Mouse (Mus musculus): ENCODE results near the gene Ilf3. TPM values are rescaled to one million over a fixed set of nuclear protein-coding genes. Genes with fewer than 3 reads are reported as not detected.

The Ilf3 gene
- polyA plus RNA-seq, 1 experiment, result 55.5 TPM

GRCm38 (mm10) chr9:21443853-21444252 is 76.2 kb downstream of the Ilf3 start:
- Histone ChIP-seq H3K36me3 (replicated peaks; ENCODE audit: low read length) (peaks cover 96% of the 10 kb centered on the region), H3K4me1 (peaks cover 90% of the 10 kb centered on the region), H3K4me3 (replicated peaks) (no peak overlapping the region), H3K27me3 (replicated peaks) (no peaks in the 10 kb centered on the region), H3K9me3 (no peaks in the 10 kb centered on the region)
- TF ChIP-seq GATA1 (IDR thresholded peaks at IDR 0.05; ENCODE audit: borderline replicate concordance, low read length) (no peak), FLI1 (IDR thresholded peaks at IDR 0.05; ENCODE audit: low read length) (no peak)

DNA sequence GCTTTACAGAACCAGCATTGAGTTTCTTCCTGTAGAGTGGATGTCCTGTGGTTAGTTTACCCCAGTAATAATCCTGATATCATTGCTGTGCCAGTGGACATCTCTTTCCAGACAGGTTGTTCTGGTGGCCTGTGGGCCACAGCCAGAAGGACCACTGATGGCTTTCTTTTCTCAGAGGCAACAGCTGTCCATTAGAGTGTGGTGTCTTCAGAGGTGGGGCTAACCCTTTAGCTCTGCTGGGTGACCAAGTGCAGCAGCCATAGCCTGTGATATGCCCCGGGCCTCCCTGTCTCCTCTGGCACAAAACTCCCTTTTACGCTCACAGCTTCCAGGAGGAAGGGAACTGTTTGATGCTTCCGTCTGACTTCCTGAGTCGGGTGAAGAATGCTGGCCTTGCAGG is 76.9 kb downstream of the Ilf3 start:
- Histone ChIP-seq H3K4me3 (replicated peaks) (no peak overlapping the region), H3K9me3 (no peaks in the 10 kb centered on the region), H3K27me3 (replicated peaks) (no peaks in the 10 kb centered on the region), H3K36me3 (replicated peaks; ENCODE audit: low read length) (peaks cover 96% of the 10 kb centered on the region), H3K4me1 (peaks cover 90% of the 10 kb centered on the region)
- TF ChIP-seq GATA1 (IDR thresholded peaks at IDR 0.05; ENCODE audit: borderline replicate concordance, low read length), result no peak
- TF ChIP-seq FLI1 (IDR thresholded peaks at IDR 0.05; ENCODE audit: low read length), result no peak

DNA sequence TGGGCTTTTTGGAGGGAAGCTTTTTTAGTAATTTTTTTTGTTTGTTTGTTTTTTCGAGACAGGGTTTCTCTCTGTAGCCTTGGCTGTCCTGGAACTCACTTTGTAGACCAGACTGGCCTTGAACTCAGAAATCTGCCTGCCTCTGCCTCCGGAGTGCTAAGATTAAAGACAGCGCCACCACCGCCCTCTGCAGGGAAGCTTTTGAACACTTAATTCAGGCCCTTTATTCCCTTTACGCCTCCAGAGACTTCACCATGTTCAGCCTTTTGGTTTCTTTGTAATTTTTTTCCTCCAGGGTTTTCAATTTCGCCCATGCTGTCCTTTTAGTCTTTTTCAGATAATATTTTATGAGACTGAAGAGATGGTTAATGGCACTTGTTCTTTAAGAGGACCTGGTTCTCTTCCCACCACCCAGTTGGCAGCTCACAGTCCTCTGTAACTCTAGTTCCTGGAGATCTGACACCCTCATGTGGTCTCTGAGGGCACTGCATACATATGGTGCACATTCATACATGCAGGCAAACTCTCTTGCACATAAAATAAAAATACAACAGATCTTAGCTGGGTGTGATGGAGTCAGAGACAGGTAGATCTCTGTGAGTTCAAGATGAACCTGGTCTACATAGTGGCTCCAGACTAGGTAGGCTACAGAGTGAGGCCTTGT is 77.5 kb downstream of the Ilf3 start:
- Histone ChIP-seq H3K27me3 (replicated peaks) (no peaks in the 10 kb centered on the region), H3K4me3 (replicated peaks) (no peak overlapping the region), H3K36me3 (replicated peaks; ENCODE audit: low read length) (peaks cover 97% of the 10 kb centered on the region), H3K9me3 (no peaks in the 10 kb centered on the region), H3K4me1 (peaks cover 90% of the 10 kb centered on the region)
- TF ChIP-seq GATA1 (IDR thresholded peaks at IDR 0.05; ENCODE audit: borderline replicate concordance, low read length) (no peak), FLI1 (IDR thresholded peaks at IDR 0.05; ENCODE audit: low read length) (no peak)

GRCm38 (mm10) chr9:21447778-21448177 is 80.1 kb downstream of the Ilf3 start:
- no peak for TF ChIP-seq GATA1 (IDR thresholded peaks at IDR 0.05; ENCODE audit: borderline replicate concordance, low read length)
- no peak for TF ChIP-seq FLI1 (IDR thresholded peaks at IDR 0.05; ENCODE audit: low read length)
- peak overlapping the region; percentile 51 for H3K4me3 ChIP-seq (replicated peaks)
- no peaks in the 10 kb centered on the region for H3K9me3 ChIP-seq
- no peaks in the 10 kb centered on the region for H3K27me3 ChIP-seq (replicated peaks)
- H3K4me1 ChIP-seq, result peaks cover 92% of the 10 kb centered on the region
- H3K36me3 ChIP-seq (replicated peaks; ENCODE audit: low read length), result peaks cover 86% of the 10 kb centered on the region

GRCm38 (mm10) chr9:21449710-21450109 is 82.0 kb downstream of the Ilf3 start:
- Histone ChIP-seq H3K36me3 (replicated peaks; ENCODE audit: low read length) (peaks cover 78% of the 10 kb centered on the region), H3K27me3 (replicated peaks) (no peaks in the 10 kb centered on the region), H3K9me3 (no peaks in the 10 kb centered on the region), H3K4me3 (replicated peaks) (peak overlapping the region; percentile 60), H3K4me1 (peaks cover 96% of the 10 kb centered on the region)
- TF ChIP-seq FLI1 (IDR thresholded peaks at IDR 0.05; ENCODE audit: low read length) (no peak), GATA1 (IDR thresholded peaks at IDR 0.05; ENCODE audit: borderline replicate concordance, low read length) (no peak)

GRCm38 (mm10) chr9:21450270-21450669 is 82.6 kb downstream of the Ilf3 start:
- Histone ChIP-seq H3K4me1 (peaks cover 100% of the 10 kb centered on the region), H3K36me3 (replicated peaks; ENCODE audit: low read length) (peaks cover 78% of the 10 kb centered on the region)

DNA sequence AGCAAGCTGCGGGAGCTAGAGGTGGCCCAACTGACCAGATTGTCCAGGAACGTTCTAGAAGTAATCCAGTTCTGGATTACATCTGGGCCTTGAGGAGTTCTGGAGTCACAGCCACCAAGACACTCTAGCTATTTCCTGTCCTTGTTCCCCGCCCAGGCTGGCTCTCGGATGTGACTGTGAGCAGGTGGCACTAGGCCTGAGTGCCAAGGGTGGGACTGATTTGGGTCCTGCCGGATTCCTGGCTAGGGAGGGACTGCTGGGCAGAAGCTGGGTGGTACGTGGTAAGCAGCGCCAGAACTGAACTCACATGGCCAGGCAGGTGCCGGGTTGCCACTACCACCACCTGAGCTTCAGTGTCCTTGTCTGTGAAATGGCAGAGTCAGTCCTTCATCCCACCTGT is 83.7 kb downstream of the Ilf3 start:
- no peaks in the 10 kb centered on the region for H3K9me3 ChIP-seq
- no peak for TF ChIP-seq FLI1 (IDR thresholded peaks at IDR 0.05; ENCODE audit: low read length)
- no peaks in the 10 kb centered on the region for H3K27me3 ChIP-seq (replicated peaks)
- peak overlapping the region; percentile 85 for H3K4me3 ChIP-seq (replicated peaks)
- peaks cover 100% of the 10 kb centered on the region for H3K4me1 ChIP-seq
- H3K36me3 ChIP-seq (replicated peaks; ENCODE audit: low read length), result peaks cover 76% of the 10 kb centered on the region

More at GRCm38 (mm10) chr9:21450270-21450669, 82.6 kb downstream of the Ilf3 start:
- no peak overlapping the region for H3K4me3 ChIP-seq (replicated peaks)
- H3K27me3 ChIP-seq (replicated peaks), result no peaks in the 10 kb centered on the region
- H3K9me3 ChIP-seq, result no peaks in the 10 kb centered on the region
- TF ChIP-seq GATA1 (IDR thresholded peaks at IDR 0.05; ENCODE audit: borderline replicate concordance, low read length) (no peak), FLI1 (IDR thresholded peaks at IDR 0.05; ENCODE audit: low read length) (no peak)

- H3K9me3 ChIP-seq, result no peaks in the 10 kb centered on the region
- TF ChIP-seq FLI1 (IDR thresholded peaks at IDR 0.05; ENCODE audit: low read length), result no peak
- no peak for TF ChIP-seq GATA1 (IDR thresholded peaks at IDR 0.05; ENCODE audit: borderline replicate concordance, low read length)
- peaks cover 71% of the 10 kb centered on the region for H3K36me3 ChIP-seq (replicated peaks; ENCODE audit: low read length)
- peaks cover 100% of the 10 kb centered on the region for H3K4me1 ChIP-seq
- no peaks in the 10 kb centered on the region for H3K27me3 ChIP-seq (replicated peaks)
- peak overlapping the region; percentile 85 for H3K4me3 ChIP-seq (replicated peaks)
These were observed 84.2 kb downstream of the Ilf3 start for GRCm38 (mm10) chr9:21451870-21452269.

DNA sequence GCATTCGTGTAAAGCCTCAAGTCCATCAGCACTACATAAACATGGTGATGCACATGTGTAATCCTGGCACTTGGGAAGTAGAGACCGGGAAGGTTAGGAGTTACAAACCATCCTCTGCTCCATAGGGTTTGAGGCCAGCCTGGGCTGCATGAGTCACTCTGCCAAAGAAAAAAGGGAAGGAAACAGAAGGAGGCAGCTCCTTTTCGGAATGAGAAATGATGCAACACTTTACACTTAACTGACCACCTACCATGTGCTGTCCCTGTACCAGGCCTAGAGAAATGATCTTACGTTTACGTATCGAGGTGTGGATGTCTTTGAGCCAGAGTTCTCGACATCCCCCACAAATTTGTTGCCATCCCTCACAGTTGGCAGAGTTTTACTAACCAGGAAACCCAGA is 85.3 kb downstream of the Ilf3 start:
- Histone ChIP-seq H3K9me3 (no peaks in the 10 kb centered on the region), H3K4me1 (peaks cover 100% of the 10 kb centered on the region), H3K4me3 (replicated peaks) (peak overlapping the region; percentile 67), H3K27me3 (replicated peaks) (no peaks in the 10 kb centered on the region), H3K36me3 (replicated peaks; ENCODE audit: low read length) (peaks cover 66% of the 10 kb centered on the region)
- no peak for TF ChIP-seq FLI1 (IDR thresholded peaks at IDR 0.05; ENCODE audit: low read length)
- TF ChIP-seq GATA1 (IDR thresholded peaks at IDR 0.05; ENCODE audit: borderline replicate concordance, low read length), result no peak

DNA sequence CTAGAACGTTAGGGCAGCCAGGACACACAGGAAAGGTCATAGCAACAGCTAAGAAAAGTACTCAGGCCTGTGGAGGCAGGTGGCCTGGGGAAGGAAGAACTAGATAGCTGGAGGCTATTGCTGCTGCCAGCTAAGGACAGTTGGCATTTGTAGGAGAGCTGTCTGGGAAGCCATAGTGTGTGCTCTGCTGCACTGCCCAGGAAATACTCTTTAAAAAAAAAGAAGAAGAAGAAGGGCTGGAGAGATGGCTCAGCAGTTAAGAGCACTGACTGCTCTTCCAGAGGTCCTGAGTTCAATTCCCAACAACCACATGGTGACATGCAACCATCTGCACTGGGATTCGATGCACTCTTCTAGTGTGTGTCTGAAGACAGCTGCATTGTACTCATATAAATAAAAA is 85.8 kb downstream of the Ilf3 start:
- peaks cover 100% of the 10 kb centered on the region for H3K4me1 ChIP-seq
- H3K9me3 ChIP-seq, result no peaks in the 10 kb centered on the region
- H3K4me3 ChIP-seq (replicated peaks), result peak overlapping the region; percentile 67
- H3K27me3 ChIP-seq (replicated peaks), result no peaks in the 10 kb centered on the region
- peaks cover 66% of the 10 kb centered on the region for H3K36me3 ChIP-seq (replicated peaks; ENCODE audit: low read length)
- TF ChIP-seq GATA1 (IDR thresholded peaks at IDR 0.05; ENCODE audit: borderline replicate concordance, low read length) (no peak), FLI1 (IDR thresholded peaks at IDR 0.05; ENCODE audit: low read length) (no peak)

All from megakaryocyte, embryonic 14.5 days (primary cell).